Mouse (Mus musculus): ENCODE results near the gene Kyat3. TPM values are rescaled to one million over a fixed set of nuclear protein-coding genes. Genes with fewer than 3 reads are reported as not detected.

Gene Kyat3
- total and polyA plus RNA-seq, 2 experiments: 58.9 to 369 TPM

GRCm38 (mm10) chr3:142755132-142755867 is 54.4 kb downstream of the Kyat3 start:
- H3K27ac ChIP-seq (replicated peaks; ENCODE audit: insufficient read depth, low read depth, low read length): no peak overlapping the region
- no peak overlapping the region for H3K4me3 ChIP-seq (ENCODE audit: insufficient read depth, low read depth, low read length)
- H3K36me3 ChIP-seq (ENCODE audit: control insufficient read depth, insufficient read depth, low read length): no peaks in the 10 kb centered on the region
- DNase-seq (ENCODE audit: extremely low read depth, low read depth, low spot score): no peak
- H3K9ac ChIP-seq (ENCODE audit: low read depth, low read length): no peak overlapping the region
- TF ChIP-seq POLR2A (IDR thresholded peaks at IDR 0.05; ENCODE audit: extremely low read depth, insufficient read depth, low read length) (no peak), CTCF (IDR thresholded peaks at IDR 0.05; ENCODE audit: low read depth, low read length) (no peak)
- no peaks in the 10 kb centered on the region for H3K79me2 ChIP-seq (ENCODE audit: control insufficient read depth, insufficient read depth, low read length)
- H3K4me1 ChIP-seq (ENCODE audit: control insufficient read depth, insufficient read depth, low read length): peaks cover 4% of the 10 kb centered on the region
- no peaks in the 10 kb centered on the region for H3K27me3 ChIP-seq (ENCODE audit: control insufficient read depth, insufficient read depth, low read length)
- WGBS: 90% methylated on average over 18 of the region's 18 CpGs

GRCm38 (mm10) chr3:142757841-142758240 is 57.0 kb downstream of the Kyat3 start:
- Histone ChIP-seq H3K4me3 (ENCODE audit: insufficient read depth, low read depth, low read length) (no peak overlapping the region), H3K9ac (ENCODE audit: low read depth, low read length) (no peak overlapping the region), H3K27me3 (ENCODE audit: control insufficient read depth, insufficient read depth, low read length) (no peaks in the 10 kb centered on the region), H3K79me2 (ENCODE audit: control insufficient read depth, insufficient read depth, low read length) (no peaks in the 10 kb centered on the region), H3K36me3 (ENCODE audit: control insufficient read depth, insufficient read depth, low read length) (no peaks in the 10 kb centered on the region), H3K27ac (replicated peaks; ENCODE audit: insufficient read depth, low read depth, low read length) (no peak overlapping the region), H3K4me1 (ENCODE audit: control insufficient read depth, insufficient read depth, low read length) (peaks cover 3% of the 10 kb centered on the region; the same call in 1 of the 2 replicates)
- DNase-seq (ENCODE audit: extremely low read depth, low read depth, low spot score): peak; percentile 81
- TF ChIP-seq CTCF (IDR thresholded peaks at IDR 0.05; ENCODE audit: low read depth, low read length) (no peak), POLR2A (IDR thresholded peaks at IDR 0.05; ENCODE audit: extremely low read depth, insufficient read depth, low read length) (no peak)
- WGBS: 17% methylated on average over 12 of the region's 12 CpGs

GRCm38 (mm10) chr3:142758593-142758992 is 57.7 kb downstream of the Kyat3 start:
- no peak for TF ChIP-seq CTCF (IDR thresholded peaks at IDR 0.05; ENCODE audit: low read depth, low read length)
- TF ChIP-seq POLR2A (IDR thresholded peaks at IDR 0.05; ENCODE audit: extremely low read depth, insufficient read depth, low read length): no peak
- no peaks in the 10 kb centered on the region for H3K27me3 ChIP-seq (ENCODE audit: control insufficient read depth, insufficient read depth, low read length)
- H3K9ac ChIP-seq (ENCODE audit: low read depth, low read length): no peak overlapping the region
- no peak overlapping the region for H3K4me3 ChIP-seq (ENCODE audit: insufficient read depth, low read depth, low read length)
- peaks cover 3% of the 10 kb centered on the region; the same call in 1 of the 2 replicates for H3K4me1 ChIP-seq (ENCODE audit: control insufficient read depth, insufficient read depth, low read length)
- H3K27ac ChIP-seq (replicated peaks; ENCODE audit: insufficient read depth, low read depth, low read length): no peak overlapping the region
- no peak for DNase-seq (ENCODE audit: extremely low read depth, low read depth, low spot score)
- H3K79me2 ChIP-seq (ENCODE audit: control insufficient read depth, insufficient read depth, low read length): no peaks in the 10 kb centered on the region
- no peaks in the 10 kb centered on the region for H3K36me3 ChIP-seq (ENCODE audit: control insufficient read depth, insufficient read depth, low read length)
- 95% methylated on average over 7 of the region's 7 CpGs for WGBS

GRCm38 (mm10) chr3:142760356-142760755 is 59.5 kb downstream of the Kyat3 start:
- DNase-seq (ENCODE audit: extremely low read depth, low read depth, low spot score): no peak
- H3K79me2 ChIP-seq (ENCODE audit: control insufficient read depth, insufficient read depth, low read length): no peaks in the 10 kb centered on the region; the same call in 1 of the 2 replicates
- H3K27me3 ChIP-seq (ENCODE audit: control insufficient read depth, insufficient read depth, low read length): no peaks in the 10 kb centered on the region
- no peak for TF ChIP-seq POLR2A (IDR thresholded peaks at IDR 0.05; ENCODE audit: extremely low read depth, insufficient read depth, low read length)
- H3K36me3 ChIP-seq (ENCODE audit: control insufficient read depth, insufficient read depth, low read length): no peaks in the 10 kb centered on the region
- 90% methylated on average over 6 of the region's 6 CpGs for whole genome bisulfite sequencing
- H3K4me1 ChIP-seq (ENCODE audit: control insufficient read depth, insufficient read depth, low read length): peaks cover 3% of the 10 kb centered on the region; the same call in 1 of the 2 replicates
- H3K9ac ChIP-seq (ENCODE audit: low read depth, low read length): no peak overlapping the region
- no peak overlapping the region for H3K27ac ChIP-seq (replicated peaks; ENCODE audit: insufficient read depth, low read depth, low read length)
- H3K4me3 ChIP-seq (ENCODE audit: insufficient read depth, low read depth, low read length): no peak overlapping the region

GRCm38 (mm10) chr3:142764995-142765777 is 64.3 kb downstream of the Kyat3 start, which contains the start of gene Gtf2b:
TSS of gene Gtf2b (plus strand) at chr3:142765045.
- WGBS: under 1% methylated on average over 64 of the region's 64 CpGs
- no peaks in the 10 kb centered on the region; the same call in 1 of the 2 replicates for H3K36me3 ChIP-seq (ENCODE audit: control insufficient read depth, insufficient read depth, low read length)
- no peaks in the 10 kb centered on the region for H3K27me3 ChIP-seq (ENCODE audit: control insufficient read depth, insufficient read depth, low read length)
- H3K4me3 ChIP-seq (ENCODE audit: insufficient read depth, low read depth, low read length): peak within 1 kb of the TSS; percentile 69
- H3K9ac ChIP-seq (ENCODE audit: low read depth, low read length): peak within 1 kb of the TSS; percentile 80
- no peak for TF ChIP-seq CTCF (IDR thresholded peaks at IDR 0.05; ENCODE audit: low read depth, low read length)
- peak; percentile 98 for TF ChIP-seq POLR2A (IDR thresholded peaks at IDR 0.05; ENCODE audit: extremely low read depth, insufficient read depth, low read length)
- peak within 1 kb of the TSS; percentile 60 for H3K27ac ChIP-seq (replicated peaks; ENCODE audit: insufficient read depth, low read depth, low read length)
- DNase-seq (ENCODE audit: extremely low read depth, low read depth, low spot score): peak; percentile 87
- peaks cover 11% of the 10 kb centered on the region; the same call in 1 of the 2 replicates for H3K79me2 ChIP-seq (ENCODE audit: control insufficient read depth, insufficient read depth, low read length)
- peaks cover 6% of the 10 kb centered on the region; the same call in 1 of the 2 replicates for H3K4me1 ChIP-seq (ENCODE audit: control insufficient read depth, insufficient read depth, low read length)
